Mouse (Mus musculus) heart, postnatal 14 days (tissue): Measurements from ENCODE around the gene Zfp26. TPM values are rescaled to one million over a fixed set of nuclear protein-coding genes. Genes with fewer than 3 reads are reported as not detected.

Experiments used
- DNase-seq, 2 experiments: peaks; one replicate each; pipeline ENCODE4 v3.0.0; 2021 to 2022
- intact Hi-C: fragments of 180-260 bp; cut with DNase I; formaldehyde crosslinking; loops from one replicate; pipeline ENCODE4 v1.15.1; 2025
- total RNA-seq, 2 experiments: library from RNA; stranded (reverse); gene quantifications; 2 replicates each; pipeline ENCODE4 v1.2.3; 2021

Gene Zfp26
- total RNA-seq, 2 experiments from 2014 or later, result 14.3 to 15.3 TPM

GRCm38 (mm10) chr9:20383659-20384058, 76.3 kb downstream of the Zfp26 start:
- DNase-seq, result no peak
- intact Hi-C loops, result loop anchor here (10.0 kb wide), 1 partner anchor 161 kb away; no protein-coding TSS in a partner anchor

Other genes starting within 250 kb of the Zfp26 start
- not detected for gene Olfr871, start 248.0 kb downstream of the Zfp26 start, total RNA-seq
- gene Olfr872, start 223.0 kb downstream of the Zfp26 start, total RNA-seq, result not detected
- not detected for gene Olfr39, start 177.8 kb downstream of the Zfp26 start, total RNA-seq
- not detected for gene Olfr873, start 161.6 kb downstream of the Zfp26 start, total RNA-seq
- gene Olfr18, start 124.1 kb downstream of the Zfp26 start, total RNA-seq, result not detected
- 10 to 100 TPM; 11.9 TPM for gene Zfp560, start 75.0 kb downstream of the Zfp26 start, total RNA-seq
- 10 to 100 TPM; 12.4 to 13.1 TPM for gene Zfp426, start 32.6 kb upstream of the Zfp26 start, total RNA-seq
- 10 to 100 TPM; 32.2 to 36.1 TPM for gene Zfp266, start 61.3 kb upstream of the Zfp26 start, total RNA-seq
- 1 to 10 TPM; 6.8 to 8.2 TPM for gene Zfp846, start 121.1 kb upstream of the Zfp26 start, total RNA-seq
- gene Ubl5, start 182.7 kb upstream of the Zfp26 start, total RNA-seq, result 100 to 1,000 TPM; 226 to 229 TPM
- gene Fbxl12, start 184.6 kb upstream of the Zfp26 start, total RNA-seq, result 10 to 100 TPM; 12.4 to 16.8 TPM
- 10 to 100 TPM; 17.7 to 17.8 TPM for gene Pin1, start 191.9 kb upstream of the Zfp26 start, total RNA-seq